8 mouse cellular contexts compared by ENCODE assay signal in genomic region chr16:91484387-91484786, GRCm38 (mm10). TPM values are rescaled to one million over a fixed set of nuclear protein-coding genes. Genes with fewer than 3 reads are reported as not detected.
DNase-seq lines count a peak whose midpoint lies in the region; ATAC-seq lines count a peak whose summit lies in the region.

No protein-coding gene starts in this region.

- WGBS in limb, embryonic 10.5 days: 53% methylated on average over 17 of the region's 17 CpGs
- 46% methylated on average over 17 of the region's 17 CpGs for WGBS in stomach, embryonic 14.5 days

- H3K27ac ChIP-seq in limb, embryonic 10.5 days: peak overlapping the region; percentile 95
- H3K27ac ChIP-seq in stomach, embryonic 14.5 days (ENCODE audit: low read length): peak overlapping the region; percentile 86; the same call in 1 of the 2 replicates

- peak overlapping the region; percentile 80 for H3K4me3 ChIP-seq in limb, embryonic 10.5 days
- peak overlapping the region; percentile 69 for H3K4me3 ChIP-seq in stomach, embryonic 14.5 days (ENCODE audit: low read depth, low read length)

- H3K9me3 ChIP-seq in limb, embryonic 10.5 days (replicated peaks): no peaks in the 10 kb centered on the region
- H3K9me3 ChIP-seq in stomach, embryonic 14.5 days (ENCODE audit: control insufficient read depth, low read depth, low read length): peaks cover 4% of the 10 kb centered on the region; the same call in 1 of the 2 replicates

- H3K9ac ChIP-seq in stomach, embryonic 14.5 days (replicated peaks; ENCODE audit: low read depth, low read length): peak overlapping the region; percentile 28; the same call in 1 of the 2 replicates

- no peak for ATAC-seq in stomach, embryonic 14.5 days (ENCODE audit: insufficient number of reproducible peaks, insufficient read depth, low FRiP score, low read depth)

- H3K27me3 ChIP-seq in limb, embryonic 10.5 days (ENCODE audit: low read depth, poor library complexity, severe bottlenecking): no peaks in the 10 kb centered on the region
- no peaks in the 10 kb centered on the region for H3K27me3 ChIP-seq in stomach, embryonic 14.5 days (ENCODE audit: control insufficient read depth, insufficient read depth, low read length)

- DNase-seq in embryo, embryonic 11 days: peak; percentile 9
- no peak for DNase-seq in embryo, embryonic 10.5 days (ENCODE audit: low spot score)
- DNase-seq in thymus, postnatal 14 days: peak; percentile 23
- no peak for DNase-seq in thymus, postnatal 36 days
- DNase-seq in limb, embryonic 10.5 days (ENCODE audit: low spot score): no peak
- DNase-seq in natural killer cell, adult 2 months (ENCODE audit: low spot score in 2 of 2): no peak
- DNase-seq in testis, postnatal 10 days (ENCODE audit: low spot score): no peak

- peak overlapping the region; percentile 53 for H3K4me2 ChIP-seq in stomach, embryonic 14.5 days (replicated peaks; ENCODE audit: low read depth, low read length)

- peaks cover 12% of the 10 kb centered on the region for H3K4me1 ChIP-seq in limb, embryonic 10.5 days
- peaks cover 6% of the 10 kb centered on the region; the same call in 1 of the 2 replicates for H3K4me1 ChIP-seq in stomach, embryonic 14.5 days (ENCODE audit: control insufficient read depth, insufficient read depth, low read length)

- H3K36me3 ChIP-seq in limb, embryonic 10.5 days: peaks cover 24% of the 10 kb centered on the region
- peaks cover 2% of the 10 kb centered on the region; the same call in 1 of the 2 replicates for H3K36me3 ChIP-seq in stomach, embryonic 14.5 days (ENCODE audit: control insufficient read depth, insufficient read depth, low read length)

RNA-seq across cellular contexts. Expression of gene Ifnar1, which starts 0.7 kb away (rescaled TPM):
- polyA plus RNA-seq in limb, embryonic 10.5 days (2016; fragmentation: Nextera tagmentation; extraction: Ambion mirVana): 53.8 and 61.4 TPM in 2 replicates
- polyA plus RNA-seq in stomach, embryonic 14.5 days (2014; fragmentation: Nextera tagmentation; extraction: Ambion mirVana): 61.7 and 63.9 TPM in 2 replicates

Comparison
In these comparisons a context has a peak if more than half of its experiments do, and no peak if none do; other contexts are left out.
1. DNase-seq: peak in embryo, embryonic 11 days (single experiment) and thymus, postnatal 14 days (single experiment); none in embryo, embryonic 10.5 days (single experiment), thymus, postnatal 36 days (0 of 2), limb, embryonic 10.5 days (single experiment), natural killer cell, adult 2 months (0 of 2) and testis, postnatal 10 days (single experiment).